Mouse (Mus musculus): ENCODE measurements around the gene Ncam2.

DNA sequence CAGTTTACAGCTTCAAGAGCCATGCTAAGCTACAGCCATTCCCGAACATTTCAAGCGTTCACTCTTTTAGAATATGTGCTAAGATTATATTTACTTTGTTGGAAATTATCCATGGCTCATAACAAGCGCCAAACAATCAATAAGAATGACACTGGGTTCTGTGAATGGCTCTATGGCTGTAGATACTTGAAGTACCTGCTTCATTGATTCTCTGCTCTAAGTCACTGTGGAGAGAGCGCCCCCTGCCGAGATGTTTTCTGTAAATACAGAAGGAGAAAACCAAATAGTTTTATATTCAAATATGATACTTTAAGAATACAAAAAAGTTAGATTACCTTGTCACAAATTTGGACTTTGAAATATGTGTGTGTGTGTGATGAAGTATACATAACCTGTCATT is 83.7 kb downstream of the Ncam2 start:
- TF ChIP-seq CTCF (IDR thresholded peaks at IDR 0.05; ENCODE audit: insufficient read depth, low read length) (no peak), POLR2A (IDR thresholded peaks at IDR 0.05; ENCODE audit: borderline replicate concordance, extremely low read depth, low read depth, low read length) (no peak)
